Mouse (Mus musculus) stomach, embryonic 15.5 days (tissue): ENCODE data around the gene Gm48552. TPM values are rescaled to one million over a fixed set of nuclear protein-coding genes. Genes with fewer than 3 reads are reported as not detected.
A peak's percentile ranks its signal among the peaks of the same experiment; 100 is the strongest.

ENCODE experiments used
- ATAC-seq: fragments of 200-750 bp; cut with Nextera tagmentation; 2 replicates; pipeline ENCODE4 v1.8.0; 2017; ENCODE audit warnings: low read depth, moderate number of reproducible peaks, moderate TSS enrichment; ENCODE audit not compliant: insufficient read depth, low FRiP score
- H3K27ac ChIP-seq: fragments of 300-500 bp; sonication (generic); 2 replicates; pipeline ENCODE4 v1.5.1; 2015; ENCODE audit warnings: mild to moderate bottlenecking, inconsistent platforms
- H3K27me3 ChIP-seq: fragments of 300-500 bp; sonication (generic); replicated peaks from 2 replicates; pipeline ENCODE4 v1.6.1; 2015; ENCODE audit warnings: inconsistent platforms
- H3K36me3 ChIP-seq: fragments of 300-500 bp; sonication (generic); 2 replicates; pipeline ENCODE4 v1.6.1; 2015; ENCODE audit warnings: inconsistent platforms
- H3K4me1 ChIP-seq: fragments of 300-500 bp; sonication (generic); 2 replicates; pipeline ENCODE4 v1.6.1; 2015; ENCODE audit warnings: inconsistent platforms
- H3K4me2 ChIP-seq: fragments of 300-500 bp; sonication (generic); 2 replicates; pipeline ENCODE4 v1.6.1; 2015; ENCODE audit warnings: mild to moderate bottlenecking, inconsistent platforms
- H3K4me3 ChIP-seq: fragments of 300-500 bp; sonication (generic); replicated peaks from 2 replicates; pipeline ENCODE4 v1.5.1; 2015; ENCODE audit warnings: inconsistent platforms
- H3K9ac ChIP-seq: fragments of 300-500 bp; sonication (generic); 2 replicates; pipeline ENCODE4 v1.6.1; 2015; ENCODE audit warnings: inconsistent platforms
- H3K9me3 ChIP-seq: fragments of 300-500 bp; sonication (generic); 2 replicates; pipeline ENCODE4 v1.6.1; 2016; ENCODE audit warnings: inconsistent platforms
- WGBS: fragments of 180-500 bp; shearing (Covaris S2); methylation state at CpG from one replicate; pipeline ENCODE4 v1.1.7; 2015; 5-methylcytosine and 5-hydroxymethylcytosine counted together
- polyA plus RNA-seq: library from polyadenylated mRNA; unstranded; fragments of >200 nt; fragmentation: Nextera tagmentation; extraction: Ambion mirVana; gene quantifications from 2 replicates; pipeline ENCODE4 v1.2.1, GENCODE M21; 2015

Gene Gm48552
- polyA plus RNA-seq, 1 experiment from 2014 or later, result 1.4 TPM

DNA sequence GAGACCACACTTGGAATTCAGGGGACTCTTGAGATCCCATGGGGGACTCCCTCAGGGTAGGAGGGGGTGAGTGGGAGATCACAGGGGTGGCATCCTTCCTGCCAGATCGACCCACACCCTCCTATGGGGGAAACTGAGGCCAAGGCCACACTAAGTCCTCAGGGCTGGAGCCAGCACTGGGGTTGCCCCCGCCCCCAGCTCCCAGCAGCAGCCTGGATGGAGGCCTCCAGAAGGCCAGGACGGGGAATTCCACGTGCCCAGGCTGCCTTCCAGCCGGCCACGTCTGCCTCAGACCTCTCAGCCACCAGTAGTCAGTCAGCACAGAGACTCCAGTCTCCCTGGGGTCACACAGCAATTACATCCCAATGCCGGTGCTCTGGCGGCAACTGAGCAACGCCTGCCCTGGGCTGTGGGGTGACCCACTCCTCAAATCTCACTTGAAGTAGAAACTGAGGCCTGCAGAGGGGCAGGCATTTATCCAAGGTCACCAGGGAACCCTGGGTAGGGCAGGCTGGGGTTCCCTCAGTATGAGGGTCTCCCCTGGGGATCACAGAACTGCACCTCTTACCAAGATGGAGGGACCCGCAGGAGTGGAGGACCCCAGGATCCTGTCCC is 36.5 kb downstream of the Gm48552 start:
- peak overlapping the region; percentile 59 for H3K4me3 ChIP-seq
- ATAC-seq, result no peak
- WGBS, result 39% methylated on average over 10 of the region's 10 CpGs
- no peaks in the 10 kb centered on the region for H3K36me3 ChIP-seq
- peak overlapping the region; percentile 68 for H3K4me2 ChIP-seq
- H3K9me3 ChIP-seq, result no peaks in the 10 kb centered on the region
- H3K9ac ChIP-seq, result no peak overlapping the region
- peaks cover 31% of the 10 kb centered on the region for H3K4me1 ChIP-seq
- no peaks in the 10 kb centered on the region for H3K27me3 ChIP-seq
- peak overlapping the region; percentile 78 for H3K27ac ChIP-seq

DNA sequence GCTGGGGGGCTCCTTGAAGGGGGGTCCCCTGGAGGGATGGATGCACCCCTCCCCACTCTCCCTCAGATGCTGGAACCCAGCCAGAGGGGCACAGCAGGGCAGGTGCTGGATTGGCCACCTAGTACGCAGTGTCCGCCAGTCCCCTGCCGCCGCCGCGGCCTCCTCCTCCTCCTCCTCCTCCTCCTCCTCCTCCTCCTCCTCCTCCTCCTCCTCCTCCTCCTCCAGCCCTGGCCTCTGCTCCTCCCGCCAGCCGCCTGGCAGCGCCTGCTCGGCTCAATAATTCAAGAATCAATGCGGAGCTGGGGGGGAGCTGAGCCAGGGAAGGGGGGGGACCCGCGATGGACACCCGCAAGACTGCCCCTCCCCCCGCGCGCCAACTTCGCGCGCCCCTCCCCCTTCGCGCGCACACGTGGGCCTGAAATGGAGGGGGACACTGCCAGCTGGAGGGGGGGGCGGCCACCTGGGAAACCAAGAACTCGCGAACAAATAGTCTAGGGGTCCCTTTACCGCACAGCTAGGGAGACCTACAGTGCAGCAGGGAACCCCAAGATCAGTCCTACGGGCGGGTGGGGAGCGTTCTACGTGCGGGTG is 37.4 kb downstream of the Gm48552 start:
- Histone ChIP-seq H3K4me1 (peaks cover 35% of the 10 kb centered on the region), H3K9ac (peak overlapping the region; percentile 57), H3K4me2 (peak overlapping the region; percentile 68), H3K36me3 (no peaks in the 10 kb centered on the region), H3K4me3 (peak overlapping the region; percentile 59), H3K27me3 (no peaks in the 10 kb centered on the region), H3K9me3 (no peaks in the 10 kb centered on the region), H3K27ac (peak overlapping the region; percentile 57)
- ATAC-seq, result no peak
- WGBS, result 1% methylated on average over 23 of the region's 33 CpGs

DNA sequence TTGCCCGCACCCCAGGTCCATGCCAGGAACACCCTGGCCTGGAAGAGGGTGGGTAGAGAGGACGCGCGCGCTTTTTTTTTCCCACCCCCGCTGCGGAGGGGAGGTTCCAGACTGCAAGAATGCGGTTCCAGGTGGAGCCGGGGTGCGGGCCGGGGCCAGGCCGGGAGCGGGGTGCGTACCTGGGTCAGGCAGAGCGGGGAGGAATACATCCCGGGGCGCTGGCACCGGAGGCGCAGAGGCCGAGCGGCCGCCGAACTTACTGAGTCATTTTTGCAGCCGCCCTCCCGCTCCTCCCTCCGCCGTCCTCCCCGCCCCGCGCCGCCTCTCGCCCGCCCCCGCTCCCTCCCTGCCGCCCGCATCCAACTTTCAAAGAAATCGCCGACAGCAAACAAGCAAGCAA is 38.1 kb downstream of the Gm48552 start:
- H3K4me1 ChIP-seq, result peaks cover 42% of the 10 kb centered on the region
- peak overlapping the region; percentile 57 for H3K9ac ChIP-seq
- 0% methylated on average over 34 of the region's 38 CpGs for WGBS
- H3K4me2 ChIP-seq, result peak overlapping the region; percentile 68
- no peaks in the 10 kb centered on the region for H3K27me3 ChIP-seq
- H3K4me3 ChIP-seq, result peak overlapping the region; percentile 59
- H3K27ac ChIP-seq, result peak overlapping the region; percentile 57
- no peak for ATAC-seq
- no peaks in the 10 kb centered on the region for H3K36me3 ChIP-seq
- H3K9me3 ChIP-seq, result no peaks in the 10 kb centered on the region

DNA sequence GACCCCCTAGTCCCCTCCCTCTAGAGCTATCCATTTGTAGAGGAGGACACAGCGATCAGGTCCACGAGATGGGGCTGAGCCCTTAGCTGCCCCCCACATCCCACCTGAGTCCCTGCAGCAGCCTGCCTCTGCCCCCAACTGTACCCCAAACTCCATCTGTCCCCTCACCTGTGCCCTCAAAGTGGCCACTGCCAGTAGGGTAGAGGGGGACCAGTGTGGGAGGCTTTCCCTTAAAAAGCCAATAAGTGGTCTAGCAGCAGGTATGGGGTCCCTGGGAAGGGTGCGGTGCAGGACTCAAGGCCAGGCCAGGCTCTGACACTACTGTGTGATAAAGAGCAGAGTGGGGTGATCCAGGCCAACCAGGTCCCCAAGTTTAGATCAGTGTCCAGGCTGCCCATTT is 38.5 kb downstream of the Gm48552 start:
- H3K36me3 ChIP-seq, result no peaks in the 10 kb centered on the region
- WGBS, result 37% methylated on average over 3 of the region's 3 CpGs
- peak overlapping the region; percentile 59 for H3K4me3 ChIP-seq
- peak overlapping the region; percentile 57; the same call in 1 of the 2 replicates for H3K9ac ChIP-seq
- H3K4me2 ChIP-seq, result peak overlapping the region; percentile 68
- no peak for ATAC-seq
- H3K9me3 ChIP-seq, result no peaks in the 10 kb centered on the region
- H3K4me1 ChIP-seq, result peaks cover 42% of the 10 kb centered on the region
- no peaks in the 10 kb centered on the region for H3K27me3 ChIP-seq
- 0 out of 2 replicates have a peak overlapping the region, but pooled peaks have one; percentile 57 for H3K27ac ChIP-seq

DNA sequence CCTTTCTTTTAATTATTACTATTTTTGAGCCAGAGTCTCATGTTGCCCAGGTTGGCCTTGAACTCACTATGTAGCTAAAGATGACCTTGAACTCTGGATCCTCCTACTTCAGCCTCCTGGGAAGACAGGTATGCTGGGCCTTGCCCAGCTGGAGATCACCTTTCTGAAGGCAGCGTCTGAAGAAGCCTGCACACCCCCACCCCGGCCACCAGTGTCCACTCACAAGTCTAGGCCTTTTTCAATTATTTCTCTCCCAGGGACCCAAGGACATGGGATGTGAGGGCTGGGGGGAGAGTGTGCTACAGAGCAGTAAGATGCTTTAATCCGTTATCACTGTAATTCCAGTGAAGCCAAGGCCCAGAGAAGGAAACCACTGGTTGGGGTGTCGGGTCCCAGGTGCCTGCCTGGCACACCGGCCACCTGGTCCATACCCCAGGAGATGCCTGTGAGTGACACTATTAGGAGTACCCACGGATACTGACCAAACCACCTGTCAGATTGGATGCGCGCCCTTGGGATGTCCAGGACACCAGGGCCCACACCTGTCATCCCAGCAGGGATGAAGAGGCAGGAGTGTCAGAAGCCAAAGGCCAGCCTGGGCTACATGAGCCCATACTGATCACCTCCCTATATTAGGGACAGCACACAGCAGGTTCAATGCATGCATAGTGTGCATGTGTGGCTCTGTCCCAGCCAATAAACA is 39.1 kb downstream of the Gm48552 start:
- peaks cover 48% of the 10 kb centered on the region for H3K4me1 ChIP-seq
- H3K27ac ChIP-seq, result no peak overlapping the region
- WGBS, result 82% methylated on average over 8 of the region's 8 CpGs

DNA sequence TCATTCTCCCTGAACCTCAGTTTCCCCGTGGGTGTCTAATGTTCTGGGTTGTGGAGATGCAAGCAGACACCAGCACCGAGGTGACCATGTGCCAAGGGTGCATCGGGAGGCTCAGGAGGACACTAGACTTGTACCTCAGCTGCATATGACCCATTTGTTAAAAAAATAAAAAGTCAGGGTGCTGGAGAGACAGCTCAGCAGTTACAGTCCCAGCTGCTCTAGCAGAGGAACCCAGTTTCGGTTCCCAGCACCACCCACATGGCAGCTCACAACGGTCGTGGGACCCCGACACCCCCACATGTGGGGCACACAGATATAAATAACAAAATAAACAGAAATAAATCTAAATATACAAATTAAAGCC is 39.7 kb downstream of the Gm48552 start:
- H3K36me3 ChIP-seq, result no peaks in the 10 kb centered on the region
- H3K9me3 ChIP-seq, result no peaks in the 10 kb centered on the region
- no peak overlapping the region for H3K4me2 ChIP-seq
- no peaks in the 10 kb centered on the region for H3K27me3 ChIP-seq
- H3K27ac ChIP-seq, result no peak overlapping the region
- no peak for ATAC-seq
- WGBS, result 87% methylated on average over 7 of the region's 7 CpGs
- no peak overlapping the region for H3K4me3 ChIP-seq
- no peak overlapping the region for H3K9ac ChIP-seq
- peaks cover 52% of the 10 kb centered on the region for H3K4me1 ChIP-seq

More for the DNA sequence above, 39.1 kb downstream of the Gm48552 start:
- H3K27me3 ChIP-seq, result no peaks in the 10 kb centered on the region
- 0 out of 2 replicates have a peak overlapping the region, but pooled peaks have one; percentile 68 for H3K4me2 ChIP-seq
- no peaks in the 10 kb centered on the region for H3K9me3 ChIP-seq
- no peak overlapping the region for H3K4me3 ChIP-seq
- ATAC-seq, result no peak
- H3K36me3 ChIP-seq, result no peaks in the 10 kb centered on the region
- H3K9ac ChIP-seq, result no peak overlapping the region

DNA sequence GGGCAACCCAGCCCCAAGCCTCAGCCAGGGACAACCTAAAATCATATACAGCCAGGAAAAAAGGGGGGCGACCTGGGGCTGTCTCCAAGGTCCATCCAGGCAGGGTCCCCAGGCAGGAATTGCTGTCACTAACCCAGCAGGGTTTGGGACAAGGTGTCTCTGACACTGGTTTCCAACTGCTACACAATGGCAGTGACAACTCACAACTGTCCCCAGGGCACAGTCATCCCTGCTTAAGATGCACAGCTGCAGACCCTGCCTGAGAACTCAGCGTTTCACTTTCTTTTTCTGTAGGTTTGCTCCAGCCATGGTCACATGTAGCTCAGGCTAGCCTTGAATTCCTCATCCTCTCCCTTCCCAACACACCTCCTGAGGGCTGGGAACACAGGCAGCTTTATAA is 40.3 kb downstream of the Gm48552 start:
- H3K4me3 ChIP-seq, result peak overlapping the region; percentile 81
- peak overlapping the region; percentile 91; the same call in 1 of the 2 replicates for H3K27ac ChIP-seq
- H3K27me3 ChIP-seq, result no peaks in the 10 kb centered on the region
- WGBS, result 29% methylated on average over 2 of the region's 2 CpGs
- H3K9ac ChIP-seq, result no peak overlapping the region
- no peaks in the 10 kb centered on the region for H3K36me3 ChIP-seq
- H3K9me3 ChIP-seq, result no peaks in the 10 kb centered on the region
- H3K4me1 ChIP-seq, result peaks cover 52% of the 10 kb centered on the region
- ATAC-seq, result no peak
- H3K4me2 ChIP-seq, result peak overlapping the region; percentile 95

DNA sequence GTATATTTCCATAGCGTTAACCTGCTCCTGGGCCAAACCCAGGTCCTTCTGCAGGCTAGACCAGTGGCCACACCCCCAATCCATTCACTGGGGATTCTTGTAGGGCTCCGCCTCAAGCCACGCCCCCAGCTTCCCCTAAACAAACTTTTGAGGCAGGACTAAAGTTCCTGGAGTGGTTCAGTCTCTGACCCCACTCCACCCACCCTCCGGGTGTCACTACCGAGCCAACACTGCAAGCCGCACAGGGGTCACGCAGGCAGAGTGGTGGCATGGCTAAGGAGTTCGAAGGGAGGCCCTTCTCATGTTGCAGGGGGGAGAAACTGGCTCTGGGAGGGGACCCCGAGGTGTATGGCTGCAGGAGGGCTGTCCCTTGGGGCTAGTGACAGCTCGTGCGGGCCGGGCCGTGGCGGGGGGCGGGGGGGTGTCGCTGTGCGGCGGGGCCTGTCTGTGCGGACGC is 40.8 kb downstream of the Gm48552 start:
- WGBS, result 0% methylated on average over 19 of the region's 20 CpGs
- H3K9me3 ChIP-seq, result no peaks in the 10 kb centered on the region
- no peaks in the 10 kb centered on the region for H3K36me3 ChIP-seq
- peaks cover 50% of the 10 kb centered on the region for H3K4me1 ChIP-seq
- peak overlapping the region; percentile 91 for H3K27ac ChIP-seq
- peak overlapping the region; percentile 95 for H3K4me2 ChIP-seq
- peak; percentile 43 for ATAC-seq
- H3K9ac ChIP-seq, result peak overlapping the region; percentile 71
- H3K4me3 ChIP-seq, result peak overlapping the region; percentile 81
- H3K27me3 ChIP-seq, result no peaks in the 10 kb centered on the region

DNA sequence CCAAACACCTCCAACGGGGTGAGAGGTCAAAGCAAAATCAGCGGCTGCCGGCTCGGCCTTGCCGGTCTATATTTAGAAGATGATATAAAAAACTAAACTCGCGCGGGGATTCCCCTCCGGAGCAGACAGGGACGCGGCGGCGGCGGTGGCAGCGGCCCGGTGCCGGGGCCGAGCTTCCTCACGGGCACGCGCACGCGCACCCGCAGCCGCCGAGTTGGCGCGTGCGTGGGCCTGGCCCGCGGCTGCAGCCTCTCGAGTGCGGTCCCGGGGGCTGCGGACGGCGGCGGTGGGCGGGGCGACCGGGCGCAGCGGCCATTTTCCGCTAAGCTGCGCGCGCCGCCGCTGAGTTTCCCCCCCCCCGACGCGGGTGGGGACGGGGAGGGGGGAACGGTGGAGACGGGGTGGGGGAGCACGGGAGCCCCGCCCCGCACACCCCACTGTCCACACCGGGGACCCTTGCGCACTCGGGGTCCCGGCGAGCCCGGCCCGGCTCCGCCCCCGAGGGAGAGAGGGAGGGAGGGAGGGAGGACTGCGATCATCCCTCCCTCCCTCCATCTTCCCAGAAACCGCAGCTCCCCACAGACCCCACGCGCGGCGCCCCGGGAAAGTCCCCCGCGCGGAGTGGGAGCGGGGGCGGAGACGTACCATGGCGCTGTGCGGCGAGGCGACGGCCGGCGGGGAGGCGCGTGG is 41.5 kb downstream of the Gm48552 start:
- Histone ChIP-seq H3K4me2 (peak overlapping the region; percentile 95), H3K36me3 (no peaks in the 10 kb centered on the region), H3K9ac (peak overlapping the region; percentile 71), H3K4me1 (peaks cover 47% of the 10 kb centered on the region), H3K9me3 (no peaks in the 10 kb centered on the region), H3K4me3 (peak overlapping the region; percentile 81), H3K27me3 (no peaks in the 10 kb centered on the region), H3K27ac (peak overlapping the region; percentile 91)
- ATAC-seq, result peak; percentile 2; the same call in 1 of the 2 replicates
- WGBS, result under 1% methylated on average over 59 of the region's 89 CpGs

DNA sequence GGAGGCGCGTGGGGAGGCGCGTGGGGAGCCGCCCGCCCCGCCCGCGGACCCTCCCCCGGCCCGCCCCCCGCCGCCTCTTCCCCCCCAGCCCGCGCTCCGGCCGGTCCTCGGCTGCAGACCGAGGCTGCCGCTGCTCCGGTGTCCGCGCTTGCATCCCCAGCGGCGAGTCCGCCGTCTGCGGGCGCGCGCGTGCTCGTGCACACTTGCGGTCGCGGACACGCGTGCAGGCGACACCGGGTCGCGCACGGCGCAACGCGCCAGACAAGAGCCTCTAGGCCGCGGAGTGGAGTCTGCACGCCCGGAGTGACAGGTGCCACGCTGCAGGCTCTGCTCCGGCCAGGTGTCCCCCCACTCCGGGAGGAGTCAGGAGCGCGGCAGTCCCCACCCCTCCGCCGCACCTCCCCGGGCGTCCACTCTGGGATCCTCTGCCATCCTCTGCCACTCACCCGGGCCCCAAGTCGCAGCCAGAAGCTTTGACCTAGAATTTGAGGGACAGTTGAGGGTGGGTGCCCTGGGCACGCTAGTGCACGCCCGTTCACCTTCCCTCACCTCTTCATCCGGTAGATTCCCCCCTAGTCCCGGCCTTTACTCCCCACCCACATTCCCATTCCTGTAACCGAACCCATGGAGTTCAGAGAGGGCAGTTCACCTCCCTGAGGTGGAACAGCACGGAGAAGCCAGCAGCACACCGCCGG is 42.2 kb downstream of the Gm48552 start:
- H3K27ac ChIP-seq, result peak overlapping the region; percentile 91
- WGBS, result 2% methylated on average over 46 of the region's 70 CpGs
- no peak; the same call in 1 of the 2 replicates for ATAC-seq
- H3K4me2 ChIP-seq, result peak overlapping the region; percentile 95
- H3K9me3 ChIP-seq, result no peaks in the 10 kb centered on the region
- H3K4me1 ChIP-seq, result peaks cover 45% of the 10 kb centered on the region
- H3K36me3 ChIP-seq, result no peaks in the 10 kb centered on the region
- H3K9ac ChIP-seq, result peak overlapping the region; percentile 71
- peak overlapping the region; percentile 81 for H3K4me3 ChIP-seq
- no peaks in the 10 kb centered on the region for H3K27me3 ChIP-seq

DNA sequence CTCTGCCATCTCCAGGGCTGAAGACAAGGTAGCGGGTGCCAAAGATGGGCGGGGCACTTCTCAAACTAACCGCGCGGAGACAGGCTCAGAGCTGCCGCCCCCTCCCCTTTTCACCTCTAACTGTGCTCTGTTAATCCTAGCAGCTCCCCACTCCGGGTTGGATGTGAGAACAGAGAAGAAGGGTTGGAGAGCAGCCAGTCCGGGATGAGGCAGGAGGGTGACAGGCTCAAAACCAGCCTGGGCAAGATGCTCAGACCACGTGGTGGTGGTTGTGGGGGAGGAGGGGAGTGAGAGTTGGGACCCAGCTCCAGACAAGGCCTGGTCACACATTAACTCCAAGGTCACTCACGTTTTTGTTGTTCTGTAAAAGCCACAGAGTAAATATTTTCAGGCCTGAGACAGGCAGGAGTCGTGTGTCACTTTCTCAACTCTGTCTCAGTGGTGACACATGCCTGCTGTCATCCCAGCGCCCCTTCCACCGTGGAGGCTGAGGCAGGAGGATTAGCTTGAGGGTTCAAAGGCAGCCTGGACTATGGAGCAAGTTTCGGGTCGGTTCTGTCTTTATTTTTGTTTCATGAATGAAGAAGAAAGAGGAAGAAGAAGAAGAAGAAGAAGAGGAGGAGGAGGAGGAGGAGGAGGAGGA is 42.8 kb downstream of the Gm48552 start:
- Histone ChIP-seq H3K36me3 (no peaks in the 10 kb centered on the region), H3K4me3 (peak overlapping the region; percentile 81), H3K27me3 (no peaks in the 10 kb centered on the region), H3K4me1 (peaks cover 45% of the 10 kb centered on the region), H3K9me3 (no peaks in the 10 kb centered on the region), H3K9ac (no peak overlapping the region), H3K27ac (peak overlapping the region; percentile 91), H3K4me2 (peak overlapping the region; percentile 95)
- 13% methylated on average over 15 of the region's 15 CpGs for WGBS
- no peak for ATAC-seq
